Mouse (Mus musculus) lung, postnatal 0 days (tissue): ENCODE measurements around the gene Tulp4.

ENCODE experiments used
- CTCF ChIP-seq: IDR thresholded peaks from 2 replicates; pipeline ENCODE4 v1.5.1; 2016; ENCODE audit warnings: antibody characterized with exemption, mild to moderate bottlenecking
- EP300 ChIP-seq: IDR thresholded peaks from 2 replicates; pipeline ENCODE4 v1.6.1; 2016; ENCODE audit warnings: antibody characterized with exemption, mild to moderate bottlenecking, control low read depth

DNA sequence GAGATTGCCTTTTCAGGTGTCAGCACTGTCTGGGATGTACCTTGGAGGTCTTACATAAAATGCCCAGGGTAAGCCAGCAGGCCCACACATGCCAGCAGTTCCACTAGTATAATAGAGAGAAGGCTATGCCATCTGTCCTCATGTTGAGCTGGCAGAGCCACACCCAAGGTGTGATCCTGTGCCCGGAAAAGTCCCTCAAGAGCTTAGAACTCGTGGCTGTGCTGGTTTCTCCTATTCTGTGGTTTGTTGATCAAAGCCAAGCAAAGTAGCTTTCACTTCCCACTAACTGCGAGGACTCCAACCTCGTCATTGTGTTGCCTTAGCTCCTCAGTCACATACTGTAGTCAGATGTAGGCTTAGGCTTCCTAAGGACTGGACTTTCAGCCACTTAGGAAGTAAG, 48.1 kb downstream of the Tulp4 start:
- TF ChIP-seq CTCF (no peak), EP300 (no peak)
